Mouse (Mus musculus): ENCODE data around the gene Wdr90.

- no peak for TF ChIP-seq EP300 (IDR thresholded peaks at IDR 0.05; ENCODE audit: low read depth)
- peak; percentile 29; the same call in 1 of the 2 replicates for TF ChIP-seq CTCF (IDR thresholded peaks at IDR 0.05; ENCODE audit: low read depth)
Observed at GRCm38 (mm10) chr17:25808789-25809605, 52.3 kb downstream of the Wdr90 start, which contains the start of gene Fbxl16.

All from liver, postnatal 0 days (tissue).